Mouse (Mus musculus) adrenal gland, postnatal 4 days (tissue): ENCODE results near the gene Eng. TPM values are rescaled to one million over a fixed set of nuclear protein-coding genes. Genes with fewer than 3 reads are reported as not detected.

Source experiments
- DNase-seq, 2 experiments: peaks; one replicate each; pipeline ENCODE4 v3.0.0; 2021 to 2022; ENCODE audit warnings: low spot score in 2 of 2, mixed read lengths in 2 of 2
- long read RNA-seq, 2 experiments: library from polyadenylated mRNA; stranded (forward); transcript quantifications; one replicate each; pipeline ENCODE4 v2.0.0; 2021
- total RNA-seq, 2 experiments: library from RNA; stranded (reverse); gene quantifications; 2 replicates each; pipeline ENCODE4 v1.2.3; 2021

The Eng gene
- 100 to 1,000 TPM in 1 of 2 experiments, 10 to 100 TPM in 1; 97.4 to 103 TPM for total RNA-seq
- long read RNA-seq, experiment 1, transcript Eng-201 (15 exons, 3,422 nt) = major isoform, 71 of 122 reads
- long read RNA-seq, experiment 1, transcript Eng-205 (15 exons, 3,403 nt) = minor isoform, 16 of 122 reads
- long read RNA-seq, experiment 1, partial matches to known transcripts = 26 of 122 reads
- long read RNA-seq, experiment 1, other reads (novel, unspliced or antisense) = 6 of 122 reads
- long read RNA-seq, experiment 2, transcript Eng-201 (15 exons, 3,422 nt) = major isoform, 79 of 151 reads
- long read RNA-seq, experiment 2, transcript Eng-205 (15 exons, 3,403 nt) = minor isoform, 21 of 151 reads
- long read RNA-seq, experiment 2, partial matches to known transcripts = 40 of 151 reads
- long read RNA-seq, experiment 2, other reads (novel, unspliced or antisense) = 11 of 151 reads

- DNase-seq = no peak
Measured at GRCm38 (mm10) chr2:32646379-32647056, at the start of gene Eng. Eng (plus strand) TSS chr2:32646595.

DNA sequence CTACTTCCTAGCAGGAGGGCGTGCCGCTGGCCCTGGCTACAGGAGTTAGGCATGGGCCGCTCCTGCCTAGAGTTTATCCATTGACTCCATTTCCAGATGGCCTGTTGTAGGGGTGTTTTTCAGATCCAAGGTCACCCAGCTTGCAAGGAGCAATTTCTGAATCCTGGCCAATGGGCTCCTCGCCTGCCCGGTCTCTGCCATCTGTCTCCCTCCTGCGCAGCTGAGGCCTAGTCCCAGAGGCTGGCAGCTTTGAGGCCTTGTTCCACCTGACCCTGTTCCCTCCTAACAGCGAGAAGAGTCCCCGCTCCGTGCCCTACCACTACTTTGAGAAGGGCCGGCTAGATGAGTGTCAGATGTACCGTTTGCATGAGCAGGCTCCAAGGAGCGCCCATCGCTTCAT is 49.7 kb upstream of the Eng start:
- DNase-seq = no peak

DNA sequence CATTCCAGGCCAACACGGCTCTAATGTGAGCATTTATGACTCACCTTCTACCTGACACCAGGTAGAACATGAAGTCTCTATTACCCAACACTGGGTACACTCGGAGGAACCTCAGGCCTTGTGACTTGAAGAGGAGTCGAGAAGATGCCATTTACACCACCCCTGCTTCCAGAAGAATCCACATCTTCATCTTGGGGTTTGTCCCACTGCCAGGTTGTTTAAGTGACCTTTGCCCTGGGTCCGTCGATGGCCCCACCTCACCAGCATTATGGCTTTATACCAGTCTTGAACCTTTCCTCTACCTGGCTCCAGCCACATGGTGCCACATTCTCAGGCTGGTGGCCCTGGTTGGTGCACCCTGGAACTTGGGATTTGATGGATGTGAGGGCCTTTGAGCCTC is 49.1 kb upstream of the Eng start:
- DNase-seq = no peak

DNA sequence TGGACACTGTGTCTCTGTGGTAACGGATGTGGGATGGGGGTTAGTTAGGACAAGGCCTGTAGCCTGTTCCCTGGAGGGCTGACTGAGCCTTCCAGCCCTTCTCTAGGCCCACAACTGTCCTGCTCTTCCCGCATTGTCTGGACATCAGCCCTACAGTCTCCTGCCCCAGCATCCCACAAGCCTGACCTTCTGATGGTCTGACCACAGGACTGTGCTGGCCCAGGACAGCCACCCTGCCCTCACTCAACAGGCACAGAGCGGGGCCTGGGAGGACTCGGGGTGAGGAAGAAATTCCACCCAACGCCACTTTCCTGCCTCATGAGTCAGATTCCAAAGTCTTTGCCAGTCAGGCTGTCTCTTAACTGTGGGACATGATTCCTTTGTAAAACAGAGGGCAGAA is 48.7 kb upstream of the Eng start:
- DNase-seq = no peak

DNA sequence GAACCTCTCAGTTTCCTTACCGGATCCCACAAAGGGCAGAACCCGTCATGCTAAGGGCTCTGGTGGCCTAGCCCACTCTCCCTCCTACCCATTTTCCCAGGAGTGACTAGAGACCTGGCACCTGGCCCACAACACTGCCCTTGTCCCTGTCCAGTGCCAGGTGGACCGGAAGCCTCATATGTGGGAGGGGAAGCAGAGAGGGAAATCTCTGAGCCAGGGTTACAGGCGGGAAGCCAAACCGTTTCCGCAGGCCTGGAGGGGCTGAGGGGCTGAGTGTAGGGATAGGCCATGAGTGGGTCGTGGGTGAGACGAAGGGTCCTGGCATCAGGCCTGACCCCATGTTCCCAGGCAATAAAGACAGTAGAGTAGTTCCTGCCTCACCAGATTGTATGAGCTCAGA is 47.9 kb upstream of the Eng start:
- DNase-seq = no peak

DNA sequence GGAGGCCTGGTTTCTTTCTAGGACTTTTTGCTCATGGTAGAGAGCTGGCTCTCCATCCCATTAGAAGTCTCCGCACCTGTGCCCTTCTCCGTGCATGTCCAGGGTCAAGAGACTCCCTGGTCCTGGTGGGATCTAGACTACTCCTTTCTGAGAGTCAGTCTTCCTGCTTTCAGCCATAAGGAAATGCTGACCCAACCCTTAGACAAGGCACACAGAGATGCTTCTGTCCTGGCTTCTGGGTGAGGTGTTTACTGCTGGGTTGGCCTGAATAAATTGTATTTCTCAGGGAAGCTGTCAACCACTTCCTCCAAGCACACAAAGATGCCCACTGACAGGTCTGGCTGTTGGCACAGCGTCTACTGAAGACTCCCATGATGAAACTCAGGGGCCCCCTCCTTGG is 47.0 kb upstream of the Eng start, which contains the start of gene St6galnac6:
Gene St6galnac6 (plus strand): TSS at position 301 of the 400 bp plus-strand sequence.
- DNase-seq = no peak

- no peak for DNase-seq
Measured at GRCm38 (mm10) chr2:32601417-32602065, 44.9 kb upstream of the Eng start.

GRCm38 (mm10) chr2:32602600-32603054 is 43.8 kb upstream of the Eng start:
- peak; percentile 75 to 77 for DNase-seq

DNA sequence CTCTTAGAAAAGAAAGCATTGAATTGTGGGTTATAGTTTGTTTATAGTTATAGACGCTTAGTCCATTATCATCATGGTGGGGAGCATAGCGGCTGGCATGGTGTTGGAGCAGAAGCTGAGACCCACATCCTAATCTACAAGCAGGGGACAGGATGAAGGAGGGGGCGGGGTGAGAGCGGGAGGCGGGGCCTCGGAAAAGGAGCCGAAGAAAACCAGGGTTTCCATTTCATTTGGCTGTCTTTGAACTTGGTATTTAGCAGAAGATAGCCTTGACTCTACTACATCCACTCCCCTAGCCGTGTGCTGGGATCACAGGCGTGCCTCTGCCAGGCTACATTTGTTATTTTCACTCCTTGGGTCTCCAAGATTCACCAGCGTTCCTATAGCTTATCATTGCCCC is 41.8 kb upstream of the Eng start:
- DNase-seq = no peak

GRCm38 (mm10) chr2:32606161-32607142 is 39.9 kb upstream of the Eng start:
- peak; percentile 61 to 71 for DNase-seq

DNA sequence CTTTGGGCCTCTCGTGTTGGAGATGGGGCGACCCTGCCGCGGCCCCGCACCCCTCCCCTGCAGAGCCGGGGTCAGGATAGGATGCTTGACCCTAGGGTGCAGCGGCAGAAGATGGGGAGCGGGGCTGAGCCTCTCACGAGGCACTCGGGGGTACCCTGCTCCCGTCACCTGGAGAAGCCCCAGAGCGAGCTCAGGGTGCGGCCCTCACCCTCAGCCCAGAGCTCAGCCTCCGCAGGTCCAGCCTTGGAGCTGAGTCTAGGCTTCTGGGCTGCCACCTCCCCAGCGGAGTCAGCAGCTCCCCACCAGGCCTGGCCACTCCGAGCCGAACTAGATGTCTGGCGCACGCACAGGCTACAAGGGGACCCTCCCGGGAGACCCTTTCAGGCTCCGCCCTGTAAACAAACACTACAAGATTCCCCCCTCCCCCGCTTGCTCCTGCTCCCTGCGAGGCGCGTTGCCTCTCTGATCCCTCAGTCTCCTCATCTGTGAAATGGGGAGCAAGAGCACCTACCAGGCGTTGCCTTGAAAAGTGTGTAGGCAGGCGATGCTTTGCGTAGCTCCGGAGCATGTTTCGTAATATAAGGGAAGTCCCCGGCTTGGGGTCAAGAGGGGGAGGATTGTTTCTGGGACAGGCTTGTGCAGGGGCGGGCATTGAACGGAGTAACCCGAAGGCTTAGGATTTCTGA is 39.0 kb upstream of the Eng start:
- no peak for DNase-seq

DNA sequence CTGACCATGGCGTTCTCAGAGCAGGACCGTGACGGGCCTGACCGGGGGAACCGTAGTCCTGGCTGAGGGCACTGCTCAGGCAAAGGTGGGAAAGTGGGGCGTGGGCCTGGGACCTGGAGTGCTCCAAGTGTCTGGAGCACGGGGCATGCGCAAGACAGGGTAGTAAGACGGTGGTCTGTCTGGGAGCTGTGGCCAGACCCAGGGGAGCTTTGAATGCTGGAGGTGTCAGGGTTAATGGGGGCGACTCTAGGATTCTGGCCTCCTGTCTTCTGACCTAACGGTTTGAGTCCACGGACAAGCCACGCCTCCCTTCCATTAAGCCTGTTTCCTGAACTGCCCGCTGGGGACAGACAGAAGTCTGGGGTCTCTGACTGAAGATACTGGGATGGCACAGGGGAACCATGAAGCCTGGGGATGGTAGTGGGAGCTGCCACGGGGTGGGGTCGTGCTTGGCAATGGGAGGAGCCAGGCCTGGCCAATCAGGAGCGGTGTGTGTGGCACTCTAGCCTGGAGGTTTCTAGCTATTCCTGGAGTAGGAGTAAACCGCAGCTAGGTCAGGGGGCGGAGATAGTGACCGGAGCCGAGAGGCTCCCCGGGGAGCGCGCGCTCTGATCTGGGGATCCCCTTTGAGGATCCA is 38.1 kb upstream of the Eng start:
- peak in 1 of 2 experiments; percentile 69 for DNase-seq

GRCm38 (mm10) chr2:32608778-32609435 is 37.5 kb upstream of the Eng start:
- peak in 1 of 2 experiments; percentile 50 for DNase-seq

- DNase-seq = no peak
Measured at GRCm38 (mm10) chr2:32610610-32611229, 35.7 kb upstream of the Eng start.

- no peak for DNase-seq
Measured at GRCm38 (mm10) chr2:32612274-32612673, 34.1 kb upstream of the Eng start.

DNA sequence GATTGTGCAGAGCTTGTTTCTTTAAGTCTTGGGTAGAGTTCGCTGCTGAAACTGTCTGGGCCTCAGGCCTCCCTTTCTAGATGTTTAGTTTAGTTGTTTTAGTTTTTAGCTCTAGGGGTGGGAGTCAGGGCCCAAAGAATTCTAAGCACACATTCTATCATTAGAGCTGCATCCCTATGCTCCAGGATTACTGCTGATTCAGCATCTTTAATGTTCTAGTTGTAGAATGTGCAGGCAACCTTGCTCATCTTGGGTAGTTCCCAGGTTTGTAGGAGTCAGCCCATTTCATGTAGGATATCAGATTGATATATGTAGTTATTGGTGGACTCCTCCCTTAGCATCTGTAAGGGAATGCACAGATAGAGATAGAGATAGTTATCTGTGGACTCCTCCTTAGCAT is 29.3 kb upstream of the Eng start:
- no peak for DNase-seq

DNA sequence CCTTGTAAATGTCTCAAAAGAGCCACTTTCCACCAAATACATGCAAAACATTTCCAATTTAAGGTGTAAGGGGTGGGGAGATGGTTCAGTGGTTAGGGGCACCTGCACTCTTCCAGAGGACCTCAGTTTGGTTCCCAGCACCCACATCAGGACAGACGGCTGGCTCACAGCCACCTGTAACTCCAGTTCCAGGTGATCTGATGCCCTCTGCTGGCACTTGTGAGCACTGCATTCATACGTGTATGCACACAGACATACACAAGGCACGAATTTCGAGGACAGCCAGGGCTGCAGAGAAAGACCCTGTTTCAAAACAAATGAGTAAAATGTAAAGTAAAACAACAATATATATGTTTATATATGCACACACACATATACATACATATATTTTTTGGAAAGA is 28.8 kb upstream of the Eng start:
- no peak for DNase-seq

GRCm38 (mm10) chr2:32618051-32618450 is 28.3 kb upstream of the Eng start:
- no peak for DNase-seq
